Mouse (Mus musculus): ENCODE measurements around the gene Evi5. TPM values are rescaled to one million over a fixed set of nuclear protein-coding genes. Genes with fewer than 3 reads are reported as not detected.

The Evi5 gene
- polyA plus RNA-seq, 1 experiment from 2014 or later: 67.3 TPM

- peaks cover 22% of the 10 kb centered on the region for H3K4me1 ChIP-seq
- H3K27me3 ChIP-seq: no peaks in the 10 kb centered on the region
- no peak overlapping the region for H3K27ac ChIP-seq
- no peak overlapping the region for H3K4me2 ChIP-seq
- WGBS: 34% methylated on average over 3 of the region's 3 CpGs
- peaks cover 5% of the 10 kb centered on the region; the same call in 1 of the 2 replicates for H3K36me3 ChIP-seq
- no peaks in the 10 kb centered on the region for H3K9me3 ChIP-seq
- H3K4me3 ChIP-seq: no peak overlapping the region
- no peak for ATAC-seq (ENCODE audit: borderline replicate concordance, extremely low read depth, low FRiP score, low TSS enrichment)
- H3K9ac ChIP-seq: no peak overlapping the region
These were observed 35.8 kb downstream of the Evi5 start for GRCm38 (mm10) chr5:107838891-107839644.

GRCm38 (mm10) chr5:107834287-107834686, 40.6 kb downstream of the Evi5 start:
- no peak overlapping the region for H3K4me2 ChIP-seq
- peak; percentile 93 for ATAC-seq (ENCODE audit: borderline replicate concordance, extremely low read depth, low FRiP score, low TSS enrichment)
- peaks cover 29% of the 10 kb centered on the region for H3K4me1 ChIP-seq
- no peak overlapping the region for H3K4me3 ChIP-seq
- WGBS: 37% methylated on average over 1 of the region's 1 CpGs
- no peak overlapping the region for H3K27ac ChIP-seq
- no peaks in the 10 kb centered on the region for H3K27me3 ChIP-seq
- H3K36me3 ChIP-seq: peaks cover 8% of the 10 kb centered on the region; the same call in 1 of the 2 replicates
- no peak overlapping the region for H3K9ac ChIP-seq
- 0 out of 2 replicates have a peak, but pooled peaks cover 3% of the 10 kb centered on the region for H3K9me3 ChIP-seq

GRCm38 (mm10) chr5:107831351-107831750, 43.6 kb downstream of the Evi5 start:
- ATAC-seq (ENCODE audit: borderline replicate concordance, extremely low read depth, low FRiP score, low TSS enrichment): no peak
- Histone ChIP-seq H3K9ac (no peak overlapping the region), H3K4me3 (no peak overlapping the region), H3K9me3 (0 out of 2 replicates have a peak, but pooled peaks cover 3% of the 10 kb centered on the region), H3K4me2 (no peak overlapping the region), H3K36me3 (peaks cover 8% of the 10 kb centered on the region; the same call in 1 of the 2 replicates), H3K27ac (no peak overlapping the region), H3K4me1 (peaks cover 19% of the 10 kb centered on the region), H3K27me3 (no peaks in the 10 kb centered on the region)
- 89% methylated on average over 3 of the region's 3 CpGs for WGBS

- no peak within 1 kb of the TSS for H3K9ac ChIP-seq
- no peak within 1 kb of the TSS for H3K27ac ChIP-seq
- H3K9me3 ChIP-seq: 0 out of 2 replicates have a peak, but pooled peaks cover 3% of the 10 kb centered on the region
- H3K36me3 ChIP-seq: peaks cover 8% of the 10 kb centered on the region; the same call in 1 of the 2 replicates
- no peaks in the 10 kb centered on the region for H3K27me3 ChIP-seq
- H3K4me2 ChIP-seq: no peak within 1 kb of the TSS
- H3K4me3 ChIP-seq: no peak within 1 kb of the TSS
- H3K4me1 ChIP-seq: peaks cover 11% of the 10 kb centered on the region
- no peak for ATAC-seq (ENCODE audit: borderline replicate concordance, extremely low read depth, low FRiP score, low TSS enrichment)
- 92% methylated on average over 22 of the region's 22 CpGs for WGBS
These were observed 44.8 kb downstream of the Evi5 start, which contains the start of gene Ube2d2b for GRCm38 (mm10) chr5:107829998-107830560. TSS of gene Ube2d2b (plus strand) at chr5:107830099.

- Histone ChIP-seq H3K4me1 (no peaks in the 10 kb centered on the region), H3K9me3 (no peaks in the 10 kb centered on the region), H3K4me2 (no peak overlapping the region), H3K27ac (no peak overlapping the region), H3K36me3 (0 out of 2 replicates have a peak, but pooled peaks cover 7% of the 10 kb centered on the region), H3K27me3 (no peaks in the 10 kb centered on the region), H3K9ac (no peak overlapping the region), H3K4me3 (no peak overlapping the region)
- ATAC-seq (ENCODE audit: borderline replicate concordance, extremely low read depth, low FRiP score, low TSS enrichment): no peak
- 75% methylated on average over 1 of the region's 1 CpGs for WGBS
These were observed 52.4 kb downstream of the Evi5 start for GRCm38 (mm10) chr5:107822521-107822920.

GRCm38 (mm10) chr5:107814651-107815050, 60.3 kb downstream of the Evi5 start:
- no peak for ATAC-seq (ENCODE audit: borderline replicate concordance, extremely low read depth, low FRiP score, low TSS enrichment)
- WGBS: 77% methylated on average over 2 of the region's 2 CpGs
- Histone ChIP-seq H3K4me3 (no peak overlapping the region), H3K27me3 (no peaks in the 10 kb centered on the region), H3K4me2 (no peak overlapping the region), H3K9ac (no peak overlapping the region), H3K4me1 (no peaks in the 10 kb centered on the region), H3K27ac (no peak overlapping the region), H3K9me3 (no peaks in the 10 kb centered on the region), H3K36me3 (peaks cover 23% of the 10 kb centered on the region; the same call in 1 of the 2 replicates)

- Histone ChIP-seq H3K4me3 (no peak overlapping the region), H3K4me1 (no peaks in the 10 kb centered on the region), H3K4me2 (no peak overlapping the region), H3K27ac (no peak overlapping the region), H3K9ac (no peak overlapping the region), H3K9me3 (no peaks in the 10 kb centered on the region), H3K36me3 (peaks cover 8% of the 10 kb centered on the region; the same call in 1 of the 2 replicates), H3K27me3 (no peaks in the 10 kb centered on the region)
- no peak; the same call in 1 of the 2 replicates for ATAC-seq (ENCODE audit: borderline replicate concordance, extremely low read depth, low FRiP score, low TSS enrichment)
- 64% methylated on average over 4 of the region's 4 CpGs for WGBS
These were observed 67.4 kb downstream of the Evi5 start for GRCm38 (mm10) chr5:107807496-107807895.

GRCm38 (mm10) chr5:107802621-107803020, 72.3 kb downstream of the Evi5 start:
- Histone ChIP-seq H3K9me3 (no peaks in the 10 kb centered on the region), H3K4me3 (no peak overlapping the region), H3K4me1 (no peaks in the 10 kb centered on the region), H3K4me2 (no peak overlapping the region), H3K36me3 (no peaks in the 10 kb centered on the region), H3K9ac (no peak overlapping the region), H3K27me3 (no peaks in the 10 kb centered on the region), H3K27ac (no peak overlapping the region)
- ATAC-seq (ENCODE audit: borderline replicate concordance, extremely low read depth, low FRiP score, low TSS enrichment): no peak

- Histone ChIP-seq H3K9ac (no peak overlapping the region), H3K4me1 (no peaks in the 10 kb centered on the region), H3K9me3 (no peaks in the 10 kb centered on the region), H3K4me2 (no peak overlapping the region), H3K27ac (no peak overlapping the region), H3K4me3 (no peak overlapping the region), H3K36me3 (peaks cover 5% of the 10 kb centered on the region; the same call in 1 of the 2 replicates), H3K27me3 (no peaks in the 10 kb centered on the region)
- 80% methylated on average over 2 of the region's 2 CpGs for WGBS
- no peak for ATAC-seq (ENCODE audit: borderline replicate concordance, extremely low read depth, low FRiP score, low TSS enrichment)
These were observed 73.7 kb downstream of the Evi5 start for GRCm38 (mm10) chr5:107801234-107801633.

GRCm38 (mm10) chr5:107798290-107798689, 76.6 kb downstream of the Evi5 start:
- 0 out of 2 replicates have a peak, but pooled peaks cover 4% of the 10 kb centered on the region for H3K4me1 ChIP-seq

GRCm38 (mm10) chr5:107793927-107794326, 81.0 kb downstream of the Evi5 start:
- no peaks in the 10 kb centered on the region for H3K27me3 ChIP-seq
- no peak overlapping the region for H3K4me2 ChIP-seq
- H3K4me1 ChIP-seq: 0 out of 2 replicates have a peak, but pooled peaks cover 6% of the 10 kb centered on the region
- peaks cover 18% of the 10 kb centered on the region for H3K36me3 ChIP-seq
- WGBS: 20% methylated on average over 2 of the region's 2 CpGs
- no peak overlapping the region for H3K4me3 ChIP-seq
- no peak overlapping the region for H3K27ac ChIP-seq
- H3K9me3 ChIP-seq: no peaks in the 10 kb centered on the region
- no peak for ATAC-seq (ENCODE audit: borderline replicate concordance, extremely low read depth, low FRiP score, low TSS enrichment)
- no peak overlapping the region for H3K9ac ChIP-seq

More at GRCm38 (mm10) chr5:107798290-107798689, 76.6 kb downstream of the Evi5 start:
- Histone ChIP-seq H3K4me3 (no peak overlapping the region), H3K27me3 (no peaks in the 10 kb centered on the region), H3K9ac (no peak overlapping the region), H3K36me3 (peaks cover 11% of the 10 kb centered on the region; the same call in 1 of the 2 replicates), H3K27ac (no peak overlapping the region), H3K9me3 (no peaks in the 10 kb centered on the region), H3K4me2 (no peak overlapping the region)
- no peak for ATAC-seq (ENCODE audit: borderline replicate concordance, extremely low read depth, low FRiP score, low TSS enrichment)
- 85% methylated on average over 6 of the region's 6 CpGs for WGBS

GRCm38 (mm10) chr5:107793258-107793657, 81.6 kb downstream of the Evi5 start:
- 0 out of 2 replicates have a peak, but pooled peaks cover 6% of the 10 kb centered on the region for H3K4me1 ChIP-seq
- H3K4me2 ChIP-seq: no peak overlapping the region
- H3K27ac ChIP-seq: no peak overlapping the region
- H3K9ac ChIP-seq: no peak overlapping the region
- ATAC-seq (ENCODE audit: borderline replicate concordance, extremely low read depth, low FRiP score, low TSS enrichment): peak; percentile 69; the same call in 1 of the 2 replicates
- no peaks in the 10 kb centered on the region for H3K9me3 ChIP-seq
- no peak overlapping the region for H3K4me3 ChIP-seq
- H3K36me3 ChIP-seq: peaks cover 18% of the 10 kb centered on the region
- H3K27me3 ChIP-seq: no peaks in the 10 kb centered on the region
- WGBS: 12% methylated on average over 3 of the region's 3 CpGs

All from lung, embryonic 15.5 days (tissue).